Mouse (Mus musculus): ENCODE measurements around the gene Tmem189. TPM values are rescaled to one million over a fixed set of nuclear protein-coding genes. Genes with fewer than 3 reads are reported as not detected.
"Not testable (repeated sequence)": the region's sequence is repeated elsewhere in the genome, so short reads cannot be mapped to it uniquely, and the experiment has no call there.

The Tmem189 gene
- polyA plus RNA-seq, 1 experiment from 2014 or later = 27.5 TPM

DNA sequence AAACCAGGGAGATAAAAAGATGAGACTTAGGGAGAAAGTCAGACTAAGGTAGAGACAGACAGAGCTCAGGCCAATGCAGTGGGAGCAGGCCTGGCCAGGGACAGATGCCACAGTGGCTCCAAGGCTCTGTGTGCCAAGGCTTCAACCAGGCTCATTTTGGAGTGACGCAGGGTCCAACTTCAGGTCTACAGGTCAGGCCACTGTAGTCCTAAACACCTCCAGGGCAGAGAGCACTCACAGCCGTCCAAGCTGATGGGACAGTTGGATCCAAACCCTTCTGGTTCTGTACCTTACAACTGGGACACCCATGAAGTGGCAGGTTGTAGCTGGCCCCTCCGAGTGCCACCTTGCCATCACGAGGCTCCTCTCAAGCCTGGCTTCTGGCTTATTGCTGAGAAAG, 31.6 kb downstream of the Tmem189 start:
- Histone ChIP-seq H3K4me2 (replicated peaks; ENCODE audit: low read depth, low read length) (no peak overlapping the region), H3K4me3 (ENCODE audit: low read depth, low read length) (no peak overlapping the region), H3K27me3 (ENCODE audit: control insufficient read depth, insufficient read depth, low read length) (peaks cover 4% of the 10 kb centered on the region; the same call in 1 of the 2 replicates), H3K27ac (ENCODE audit: low read depth, low read length) (no peak overlapping the region), H3K9ac (ENCODE audit: low read depth, low read length) (no peak overlapping the region), H3K36me3 (ENCODE audit: control insufficient read depth, insufficient read depth, low read length) (no peaks in the 10 kb centered on the region), H3K9me3 (ENCODE audit: control insufficient read depth, low read length) (no peaks in the 10 kb centered on the region), H3K4me1 (replicated peaks; ENCODE audit: control insufficient read depth, insufficient read depth, low read length) (peaks cover 4% of the 10 kb centered on the region; the same call in 1 of the 2 replicates)
- WGBS = 93% methylated on average over 4 of the region's 4 CpGs
- ATAC-seq (ENCODE audit: low FRiP score) (no peak), DNase-seq (ENCODE audit: low spot score) (no peak)

DNA sequence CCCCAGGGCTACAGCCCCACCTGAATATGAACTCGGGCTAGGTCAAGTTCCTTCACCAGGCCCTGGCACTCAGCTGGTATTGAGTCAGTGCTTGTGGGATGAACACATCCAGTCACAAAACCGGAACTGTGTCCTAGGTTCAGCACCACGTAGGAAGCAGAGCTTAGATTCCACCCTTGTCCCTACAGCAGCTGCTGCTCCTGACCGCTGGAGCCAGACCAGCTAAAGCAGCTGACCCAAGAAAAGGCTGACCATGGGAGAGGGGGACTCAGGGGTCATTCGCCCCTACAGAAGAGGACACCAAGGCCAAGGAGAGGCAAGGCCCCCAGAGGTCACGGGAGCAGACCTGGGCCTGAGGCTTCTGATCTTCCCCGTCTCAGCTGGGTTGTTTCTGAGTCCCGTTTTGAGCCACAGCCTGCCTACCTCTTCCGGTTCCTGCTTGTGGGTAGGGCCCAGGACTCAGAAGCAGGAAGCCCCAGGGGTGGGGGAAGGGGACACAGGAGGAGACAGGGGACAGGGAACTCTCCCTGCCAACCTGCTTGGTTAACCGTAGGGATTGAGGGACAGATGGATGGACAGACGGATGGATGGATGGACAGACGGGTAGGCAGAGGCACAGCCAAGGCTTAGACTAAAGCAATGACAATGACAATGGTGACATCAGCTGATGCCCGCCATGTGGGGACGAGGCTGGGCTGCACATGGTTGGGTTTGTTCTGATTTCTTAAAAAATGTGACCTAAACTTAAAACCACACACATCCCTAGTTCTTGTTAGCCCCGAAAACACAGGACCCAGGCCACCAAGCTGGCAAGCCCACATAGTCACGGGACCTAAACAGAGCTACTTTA, 32.8 kb downstream of the Tmem189 start:
- Histone ChIP-seq H3K27me3 (ENCODE audit: control insufficient read depth, insufficient read depth, low read length) (0 out of 2 replicates have a peak, but pooled peaks cover under 1% of the 10 kb centered on the region), H3K4me1 (replicated peaks; ENCODE audit: control insufficient read depth, insufficient read depth, low read length) (peaks cover 4% of the 10 kb centered on the region; the same call in 1 of the 2 replicates), H3K4me3 (ENCODE audit: low read depth, low read length) (no peak overlapping the region), H3K4me2 (replicated peaks; ENCODE audit: low read depth, low read length) (no peak overlapping the region), H3K9me3 (ENCODE audit: control insufficient read depth, low read length) (no peaks in the 10 kb centered on the region), H3K9ac (ENCODE audit: low read depth, low read length) (no peak overlapping the region), H3K27ac (ENCODE audit: low read depth, low read length) (no peak overlapping the region), H3K36me3 (ENCODE audit: control insufficient read depth, insufficient read depth, low read length) (no peaks in the 10 kb centered on the region)
- DNase-seq (ENCODE audit: low spot score) (no peak), ATAC-seq (ENCODE audit: low FRiP score) (no peak)
- WGBS = 83% methylated on average over 16 of the region's 16 CpGs

DNA sequence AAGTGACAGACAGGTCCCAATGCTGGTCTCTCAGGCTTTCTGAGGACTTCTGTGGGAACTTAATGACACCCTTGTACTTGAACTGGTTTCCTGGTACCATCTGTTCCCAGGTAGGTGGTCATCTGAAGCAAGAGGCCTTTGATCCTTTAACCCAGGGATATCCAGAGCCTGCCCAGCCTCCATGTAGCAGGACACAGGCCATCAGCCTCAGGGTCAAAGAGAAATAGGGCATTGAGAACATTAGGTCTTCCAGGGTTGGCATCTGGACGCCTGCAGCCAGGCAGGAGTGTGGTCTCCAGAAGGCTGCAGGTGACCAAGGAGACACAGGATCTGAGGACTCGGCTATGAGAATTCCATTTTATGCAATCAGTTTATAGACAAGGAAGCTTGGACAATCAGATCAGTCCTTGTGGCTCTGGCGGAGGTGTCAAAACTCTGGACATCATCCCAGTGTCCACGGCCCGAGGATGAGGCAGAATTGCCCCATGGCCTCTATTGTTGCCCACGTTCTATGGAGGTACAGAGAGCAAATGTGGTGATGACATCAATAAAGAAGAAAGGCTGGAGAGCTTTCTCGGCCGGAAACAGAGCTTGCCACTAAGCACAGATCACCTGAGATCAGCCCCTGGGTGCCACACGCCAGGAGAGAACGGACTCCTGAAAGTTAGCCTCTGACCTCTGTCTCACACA, 34.6 kb downstream of the Tmem189 start:
- DNase-seq (ENCODE audit: low spot score) (no peak), ATAC-seq (ENCODE audit: low FRiP score) (no peak)
- H3K27me3 ChIP-seq (ENCODE audit: control insufficient read depth, insufficient read depth, low read length) = no peaks in the 10 kb centered on the region
- H3K36me3 ChIP-seq (ENCODE audit: control insufficient read depth, insufficient read depth, low read length) = no peaks in the 10 kb centered on the region
- no peak overlapping the region for H3K9ac ChIP-seq (ENCODE audit: low read depth, low read length)
- WGBS = 89% methylated on average over 10 of the region's 10 CpGs
- H3K4me2 ChIP-seq (replicated peaks; ENCODE audit: low read depth, low read length) = no peak overlapping the region
- H3K9me3 ChIP-seq (ENCODE audit: control insufficient read depth, low read length) = no peaks in the 10 kb centered on the region
- H3K27ac ChIP-seq (ENCODE audit: low read depth, low read length) = no peak overlapping the region
- H3K4me3 ChIP-seq (ENCODE audit: low read depth, low read length) = no peak overlapping the region
- peaks cover 1% of the 10 kb centered on the region; the same call in 1 of the 2 replicates for H3K4me1 ChIP-seq (replicated peaks; ENCODE audit: control insufficient read depth, insufficient read depth, low read length)

DNA sequence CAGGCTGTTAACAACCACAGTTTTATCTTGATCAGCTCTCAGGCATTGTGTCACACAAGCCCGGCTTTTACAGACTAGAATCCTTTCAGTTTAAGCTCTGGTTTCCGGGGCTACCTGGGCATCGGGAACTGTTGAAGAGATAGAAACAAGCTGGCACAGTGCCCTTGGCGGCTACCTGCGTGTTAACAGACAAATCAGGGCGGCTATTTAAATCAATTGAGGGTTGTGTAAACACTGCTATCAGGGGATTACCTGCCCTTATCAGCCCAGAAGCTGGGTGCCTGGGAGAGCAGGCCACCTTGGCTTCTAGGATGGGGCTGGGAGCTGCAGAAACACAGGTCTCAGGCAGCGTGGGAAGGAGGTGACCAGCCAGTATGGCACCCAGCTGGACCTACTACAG, 36.9 kb downstream of the Tmem189 start:
- DNase-seq (ENCODE audit: low spot score) = no peak
- Histone ChIP-seq H3K4me3 (ENCODE audit: low read depth, low read length) (no peak overlapping the region), H3K9me3 (ENCODE audit: control insufficient read depth, low read length) (no peaks in the 10 kb centered on the region), H3K4me2 (replicated peaks; ENCODE audit: low read depth, low read length) (no peak overlapping the region), H3K27ac (ENCODE audit: low read depth, low read length) (no peak overlapping the region), H3K9ac (ENCODE audit: low read depth, low read length) (no peak overlapping the region), H3K4me1 (replicated peaks; ENCODE audit: control insufficient read depth, insufficient read depth, low read length) (no peaks in the 10 kb centered on the region), H3K36me3 (ENCODE audit: control insufficient read depth, insufficient read depth, low read length) (no peaks in the 10 kb centered on the region), H3K27me3 (ENCODE audit: control insufficient read depth, insufficient read depth, low read length) (no peaks in the 10 kb centered on the region)
- WGBS = 92% methylated on average over 7 of the region's 7 CpGs
- ATAC-seq (ENCODE audit: low FRiP score) = no peak

DNA sequence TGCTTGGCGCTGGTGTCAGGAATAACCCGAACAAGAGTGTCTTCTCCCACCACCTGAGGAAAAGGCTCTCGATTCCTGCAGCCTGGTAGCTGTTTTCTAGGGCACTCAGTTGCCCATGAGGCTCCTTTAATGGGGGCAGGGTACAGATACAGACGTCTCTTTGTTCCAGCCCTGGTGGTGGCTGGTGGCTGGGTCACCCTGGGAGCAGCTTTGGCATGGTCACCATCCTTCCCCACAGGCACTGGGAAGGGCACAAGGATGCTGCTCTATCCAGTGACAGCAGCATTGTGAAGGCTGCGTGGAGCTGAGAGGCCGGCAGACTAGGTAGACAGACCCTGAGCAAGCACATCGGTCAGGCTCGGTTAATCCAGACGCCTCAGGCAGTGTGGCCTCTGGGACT, 38.0 kb downstream of the Tmem189 start:
- H3K36me3 ChIP-seq (ENCODE audit: control insufficient read depth, insufficient read depth, low read length) = no peaks in the 10 kb centered on the region
- 85% methylated on average over 9 of the region's 9 CpGs for WGBS
- no peak overlapping the region for H3K9ac ChIP-seq (ENCODE audit: low read depth, low read length)
- H3K27ac ChIP-seq (ENCODE audit: low read depth, low read length) = no peak overlapping the region
- DNase-seq (ENCODE audit: low spot score) (no peak), ATAC-seq (ENCODE audit: low FRiP score) (no peak)
- no peaks in the 10 kb centered on the region for H3K4me1 ChIP-seq (replicated peaks; ENCODE audit: control insufficient read depth, insufficient read depth, low read length)
- no peak overlapping the region for H3K4me2 ChIP-seq (replicated peaks; ENCODE audit: low read depth, low read length)
- no peaks in the 10 kb centered on the region for H3K9me3 ChIP-seq (ENCODE audit: control insufficient read depth, low read length)
- H3K4me3 ChIP-seq (ENCODE audit: low read depth, low read length) = no peak overlapping the region
- H3K27me3 ChIP-seq (ENCODE audit: control insufficient read depth, insufficient read depth, low read length) = no peaks in the 10 kb centered on the region

DNA sequence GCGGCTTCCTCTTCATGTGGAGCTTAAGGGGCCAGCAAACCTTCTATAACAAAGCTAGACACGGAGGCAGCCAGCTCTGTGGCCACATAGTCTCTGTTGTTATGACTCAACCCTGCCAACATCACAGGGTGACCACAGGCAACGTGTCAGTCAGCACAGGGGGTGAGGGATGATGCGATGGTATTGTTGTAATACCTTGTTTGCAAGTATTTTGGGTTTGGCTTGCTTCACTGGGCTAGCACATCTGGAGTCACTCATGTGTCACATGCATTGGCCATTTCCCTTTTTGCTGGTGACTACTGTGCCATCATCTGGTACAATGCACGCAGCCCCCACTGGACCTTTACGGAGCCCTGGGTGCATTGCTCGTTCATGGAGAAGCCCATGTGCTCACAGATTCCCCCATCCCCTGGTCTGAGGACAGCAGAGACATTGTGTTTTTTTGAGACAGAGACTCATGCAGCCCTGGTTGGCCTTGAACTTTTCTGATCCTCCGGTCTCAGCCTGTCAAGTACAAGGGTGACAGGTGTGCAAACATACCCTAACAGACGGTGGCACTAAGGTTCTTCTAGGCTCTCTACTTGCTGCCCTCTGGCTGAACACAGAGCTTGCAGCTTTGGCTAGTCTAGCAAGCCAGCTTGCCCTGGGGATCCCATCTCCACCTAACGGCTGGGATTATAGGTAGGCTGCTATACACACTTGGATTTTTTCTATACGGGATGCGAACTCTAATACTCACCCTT, 40.2 kb downstream of the Tmem189 start:
- H3K9me3 ChIP-seq (ENCODE audit: control insufficient read depth, low read length) = no peaks in the 10 kb centered on the region
- no peaks in the 10 kb centered on the region for H3K36me3 ChIP-seq (ENCODE audit: control insufficient read depth, insufficient read depth, low read length)
- no peaks in the 10 kb centered on the region for H3K27me3 ChIP-seq (ENCODE audit: control insufficient read depth, insufficient read depth, low read length)
- no peak overlapping the region for H3K27ac ChIP-seq (ENCODE audit: low read depth, low read length)
- ATAC-seq (ENCODE audit: low FRiP score) (no peak), DNase-seq (ENCODE audit: low spot score) (no peak)
- no peak overlapping the region for H3K4me2 ChIP-seq (replicated peaks; ENCODE audit: low read depth, low read length)
- no peak overlapping the region for H3K9ac ChIP-seq (ENCODE audit: low read depth, low read length)
- H3K4me3 ChIP-seq (ENCODE audit: low read depth, low read length) = no peak overlapping the region
- 93% methylated on average over 12 of the region's 12 CpGs for WGBS
- H3K4me1 ChIP-seq (replicated peaks; ENCODE audit: control insufficient read depth, insufficient read depth, low read length) = no peaks in the 10 kb centered on the region

DNA sequence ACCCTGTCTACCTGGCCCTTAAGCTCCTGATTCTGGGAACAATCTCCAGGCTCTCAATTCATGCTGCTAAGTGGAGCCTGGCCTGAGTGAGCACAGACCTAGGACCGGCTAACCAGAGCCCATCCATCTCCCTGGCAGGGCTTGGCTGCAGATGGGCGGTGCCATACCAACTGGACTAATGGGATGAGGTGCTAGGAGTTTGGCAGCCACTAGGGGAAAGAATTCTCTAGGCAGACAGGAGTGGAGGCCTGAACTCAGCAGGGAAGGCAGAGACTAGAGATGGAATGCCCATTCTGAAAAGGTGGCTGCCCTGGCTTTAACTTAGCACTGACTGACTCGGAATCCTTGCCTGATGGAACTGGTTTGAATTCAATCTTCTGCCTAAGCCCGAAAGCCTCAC, 43.2 kb downstream of the Tmem189 start:
- ATAC-seq (ENCODE audit: low FRiP score) (no peak), DNase-seq (ENCODE audit: low spot score) (no peak)
- H3K4me3 ChIP-seq (ENCODE audit: low read depth, low read length) = no peak overlapping the region
- H3K9ac ChIP-seq (ENCODE audit: low read depth, low read length) = no peak overlapping the region
- no peak overlapping the region for H3K4me2 ChIP-seq (replicated peaks; ENCODE audit: low read depth, low read length)
- no peaks in the 10 kb centered on the region for H3K36me3 ChIP-seq (ENCODE audit: control insufficient read depth, insufficient read depth, low read length)
- no peaks in the 10 kb centered on the region for H3K4me1 ChIP-seq (replicated peaks; ENCODE audit: control insufficient read depth, insufficient read depth, low read length)
- no peaks in the 10 kb centered on the region for H3K27me3 ChIP-seq (ENCODE audit: control insufficient read depth, insufficient read depth, low read length)
- no peak overlapping the region for H3K27ac ChIP-seq (ENCODE audit: low read depth, low read length)
- 76% methylated on average over 4 of the region's 4 CpGs for WGBS
- H3K9me3 ChIP-seq (ENCODE audit: control insufficient read depth, low read length) = no peaks in the 10 kb centered on the region

DNA sequence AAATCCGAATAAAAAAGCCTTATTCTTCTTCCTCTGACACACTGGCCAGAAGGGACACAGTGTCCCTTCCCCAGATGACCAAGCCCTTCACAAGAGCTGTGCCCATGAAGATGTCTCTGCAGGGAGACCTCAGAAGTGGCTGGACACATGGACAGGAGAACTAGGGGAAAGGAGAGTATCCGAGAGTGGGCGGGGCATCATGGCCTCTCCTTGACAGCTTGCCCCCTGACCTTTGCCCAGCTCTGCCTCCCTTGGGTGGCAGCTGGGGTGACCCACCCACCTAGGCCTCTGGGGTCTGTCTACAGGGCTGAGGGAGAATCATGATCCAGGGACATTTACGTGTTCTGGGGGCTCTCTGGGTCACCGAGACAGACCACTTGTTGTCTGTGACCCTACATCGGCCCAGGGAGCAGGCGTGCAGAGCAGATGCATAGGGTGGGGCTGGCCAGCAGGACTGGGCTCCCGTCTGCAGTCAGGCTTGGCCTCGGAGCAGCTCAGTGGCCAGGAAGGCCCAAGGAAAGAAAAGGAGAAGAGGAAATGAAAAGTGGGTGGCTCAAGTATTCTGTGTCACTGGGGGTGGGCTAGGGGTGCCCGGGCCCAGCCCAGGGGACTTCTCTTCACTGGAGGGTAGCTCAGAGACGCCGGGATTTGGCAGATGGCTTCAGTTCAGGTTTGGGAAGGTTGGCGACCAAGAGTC, 46.1 kb downstream of the Tmem189 start:
- not testable (repeated sequence) for ATAC-seq (ENCODE audit: low FRiP score); H3K4me2 ChIP-seq (replicated peaks; ENCODE audit: low read depth, low read length); H3K27ac ChIP-seq (ENCODE audit: low read depth, low read length); H3K4me1 ChIP-seq (replicated peaks; ENCODE audit: control insufficient read depth, insufficient read depth, low read length); DNase-seq (ENCODE audit: low spot score); H3K9ac ChIP-seq (ENCODE audit: low read depth, low read length); H3K9me3 ChIP-seq (ENCODE audit: control insufficient read depth, low read length); H3K27me3 ChIP-seq (ENCODE audit: control insufficient read depth, insufficient read depth, low read length); H3K36me3 ChIP-seq (ENCODE audit: control insufficient read depth, insufficient read depth, low read length); H3K4me3 ChIP-seq (ENCODE audit: low read depth, low read length)
- WGBS = 82% methylated on average over 13 of the region's 13 CpGs
